Mouse (Mus musculus) heart, embryonic 12.5 days (tissue): ENCODE measurements around the gene Lsm6. TPM values are rescaled to one million over a fixed set of nuclear protein-coding genes. Genes with fewer than 3 reads are reported as not detected.

Source experiments
- polyA plus RNA-seq: library from polyadenylated mRNA; unstranded; fragments of >200 nt; fragmentation: Nextera tagmentation; extraction: Ambion mirVana; gene quantifications from 2 replicates; pipeline ENCODE4 v1.2.1, GENCODE M21; 2016

Lsm6 gene
- polyA plus RNA-seq, 1 experiment from 2014 or later, result 166 TPM

Other genes with a start within 250 kb of the Lsm6 start
- 10.3 and 10.5 TPM in 2 replicates for gene Zfp827, start 207.3 kb upstream of the Lsm6 start, polyA plus RNA-seq